Mouse (Mus musculus) natural killer cell, adult 2 months (primary cell): ENCODE measurements around the gene Plxnb1.

Experiments
- DNase-seq, 2 experiments: peaks; one replicate each; pipeline ENCODE4 v3.0.0; 2022; ENCODE audit warnings: low spot score in 2 of 2

The Plxnb1 gene

GRCm38 (mm10) chr9:109060898-109061295 lies 34.3 kb upstream of the Plxnb1 start:
- DNase-seq: no peak

DNA sequence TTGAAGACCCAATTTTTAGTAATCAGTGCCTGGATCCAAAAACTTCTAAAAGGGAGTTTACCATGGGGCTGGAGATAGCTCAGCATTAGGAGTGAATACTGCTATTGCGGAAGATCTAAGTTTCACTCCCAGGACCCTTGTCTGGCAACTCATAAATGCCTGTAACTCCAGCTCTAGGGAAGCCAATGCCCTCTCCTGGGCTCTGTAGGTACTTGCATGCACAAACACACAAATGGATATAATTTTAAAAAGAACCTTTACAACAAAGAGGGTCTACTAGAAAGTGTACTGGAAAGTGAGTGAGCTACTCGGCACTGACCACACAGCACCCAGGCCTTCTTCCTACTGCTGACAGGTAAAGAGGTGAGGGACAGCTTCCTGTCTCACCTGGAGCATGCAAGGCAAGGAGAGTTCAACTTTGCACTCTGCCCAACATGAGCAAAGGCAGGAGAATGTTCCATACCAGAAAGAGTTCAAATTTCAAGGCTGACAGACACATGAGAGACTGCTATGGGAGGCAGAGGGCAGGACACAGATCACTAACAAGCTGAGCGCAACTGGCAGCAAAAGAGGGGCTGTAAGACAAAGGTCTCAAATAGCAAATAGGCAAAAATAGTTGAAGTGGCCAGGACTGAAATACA lies 27.0 kb upstream of the Plxnb1 start:
- DNase-seq: no peak

GRCm38 (mm10) chr9:109073661-109074573 lies 21.3 kb upstream of the Plxnb1 start, which contains the start of gene Atrip:
TSS of gene Atrip (minus strand) at chr9:109074124.
- peak; percentile 75 to 83 for DNase-seq

- DNase-seq: no peak
These were observed 14.7 kb upstream of the Plxnb1 start for GRCm38 (mm10) chr9:109080516-109080915.

GRCm38 (mm10) chr9:109081749-109082123 lies 13.5 kb upstream of the Plxnb1 start:
- DNase-seq: no peak

- peak; percentile 78 to 83 for DNase-seq
These were observed 12.9 kb upstream of the Plxnb1 start, which contains the start of the genes Ccdc51 and Tma7 for GRCm38 (mm10) chr9:109082124-109082800. TSS of gene Ccdc51 (plus strand) at chr9:109082493. TSS of gene Tma7 (minus strand) at chr9:109082587.

- DNase-seq: no peak
These were observed 10.3 kb upstream of the Plxnb1 start for GRCm38 (mm10) chr9:109084922-109085321.

GRCm38 (mm10) chr9:109087987-109088386 lies 7.2 kb upstream of the Plxnb1 start:
- no peak for DNase-seq

DNA sequence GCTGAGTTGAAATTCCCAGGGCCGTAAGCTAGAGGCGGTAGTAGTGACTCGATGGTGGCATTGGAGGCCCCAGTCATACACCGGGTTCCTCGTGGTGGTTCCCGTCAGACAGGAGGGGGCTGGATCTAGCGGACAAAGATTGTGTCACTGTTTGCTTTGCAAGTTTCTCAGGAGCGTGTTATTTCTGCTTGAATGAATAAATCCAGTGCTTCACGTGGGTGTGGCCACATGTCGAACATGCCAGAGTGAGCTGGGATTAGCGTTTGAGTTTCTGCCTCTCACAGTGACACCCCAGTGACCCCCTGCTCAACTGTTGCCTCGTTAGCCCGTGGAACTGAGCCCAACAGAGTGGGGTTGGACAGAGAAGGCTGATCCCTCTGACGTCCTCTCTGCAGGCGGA lies 4.7 kb upstream of the Plxnb1 start:
- DNase-seq: no peak

- DNase-seq: no peak
These were observed 3.4 kb upstream of the Plxnb1 start for GRCm38 (mm10) chr9:109091802-109092201.

DNA sequence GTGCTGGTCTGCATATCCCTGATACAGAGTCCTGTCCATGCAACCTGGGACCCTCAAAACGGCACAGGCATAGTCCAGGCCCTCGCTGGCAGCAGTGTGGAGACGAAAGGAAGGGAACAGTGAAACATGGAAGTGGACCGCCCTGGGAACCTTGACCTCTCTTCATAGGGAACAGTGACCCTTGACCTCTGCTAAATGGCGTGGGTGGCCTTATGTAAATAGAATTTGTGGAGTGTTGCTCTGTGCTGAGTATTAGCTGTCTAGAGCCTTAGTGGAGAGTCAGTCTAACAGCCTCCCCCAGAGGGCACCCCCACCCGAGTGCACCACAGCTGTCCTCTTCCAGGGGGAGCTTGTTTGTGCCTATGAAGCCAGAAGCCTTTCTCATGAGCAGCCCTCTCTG lies 2.4 kb upstream of the Plxnb1 start:
- no peak for DNase-seq

GRCm38 (mm10) chr9:109093786-109094552 lies 1.2 kb upstream of the Plxnb1 start:
- no peak for DNase-seq

- no peak for DNase-seq
These were observed 544 bp upstream of the Plxnb1 start for GRCm38 (mm10) chr9:109094553-109095136.

DNA sequence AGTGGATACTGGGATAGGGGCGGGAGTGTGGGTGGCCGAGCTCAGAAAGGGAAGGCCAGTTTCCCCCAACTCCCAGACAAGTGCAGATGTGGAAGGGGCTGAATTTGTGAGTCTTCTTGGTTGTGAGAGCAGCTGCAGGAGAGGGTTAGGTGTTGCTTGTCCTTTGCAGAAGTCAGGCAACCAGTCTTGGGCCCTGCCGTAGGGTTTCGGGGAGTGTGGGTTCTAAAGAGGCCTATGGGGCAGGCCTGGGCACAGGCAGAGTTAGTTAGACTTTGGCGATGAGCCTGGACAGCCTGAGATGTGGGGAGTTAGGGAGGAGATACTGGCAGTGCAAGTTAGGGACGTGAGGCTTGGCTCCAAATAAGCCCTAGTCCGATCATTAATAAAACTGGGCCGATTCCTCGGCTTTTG lies 1.1 kb downstream of the Plxnb1 start:
- DNase-seq: no peak

- DNase-seq: no peak
These were observed 1.7 kb downstream of the Plxnb1 start for GRCm38 (mm10) chr9:109096856-109097255.

GRCm38 (mm10) chr9:109097291-109097690 lies 2.1 kb downstream of the Plxnb1 start:
- DNase-seq: no peak

GRCm38 (mm10) chr9:109097831-109098230 lies 2.6 kb downstream of the Plxnb1 start:
- DNase-seq: no peak

GRCm38 (mm10) chr9:109098366-109098765 lies 3.2 kb downstream of the Plxnb1 start:
- no peak for DNase-seq

DNA sequence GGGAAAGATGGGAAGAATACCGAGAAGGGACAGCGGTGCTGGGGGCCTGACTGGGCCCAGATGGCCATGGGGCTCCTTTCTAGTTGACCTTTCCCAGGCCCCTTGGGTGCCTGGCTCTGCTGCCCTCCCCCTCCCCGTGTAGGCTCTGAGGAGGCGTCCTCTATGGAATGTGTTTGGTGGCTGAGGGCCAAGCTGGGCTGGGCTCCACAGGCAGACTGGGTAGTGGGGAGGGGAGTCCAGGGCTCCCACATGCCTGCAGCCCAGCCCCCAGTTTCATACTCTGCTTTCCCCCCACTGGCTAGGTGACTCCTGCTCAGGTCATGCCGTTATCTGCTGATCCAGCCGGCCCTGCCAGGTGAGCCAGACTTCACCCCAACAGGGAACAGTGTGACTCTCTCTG lies 3.8 kb downstream of the Plxnb1 start:
- DNase-seq: no peak

DNA sequence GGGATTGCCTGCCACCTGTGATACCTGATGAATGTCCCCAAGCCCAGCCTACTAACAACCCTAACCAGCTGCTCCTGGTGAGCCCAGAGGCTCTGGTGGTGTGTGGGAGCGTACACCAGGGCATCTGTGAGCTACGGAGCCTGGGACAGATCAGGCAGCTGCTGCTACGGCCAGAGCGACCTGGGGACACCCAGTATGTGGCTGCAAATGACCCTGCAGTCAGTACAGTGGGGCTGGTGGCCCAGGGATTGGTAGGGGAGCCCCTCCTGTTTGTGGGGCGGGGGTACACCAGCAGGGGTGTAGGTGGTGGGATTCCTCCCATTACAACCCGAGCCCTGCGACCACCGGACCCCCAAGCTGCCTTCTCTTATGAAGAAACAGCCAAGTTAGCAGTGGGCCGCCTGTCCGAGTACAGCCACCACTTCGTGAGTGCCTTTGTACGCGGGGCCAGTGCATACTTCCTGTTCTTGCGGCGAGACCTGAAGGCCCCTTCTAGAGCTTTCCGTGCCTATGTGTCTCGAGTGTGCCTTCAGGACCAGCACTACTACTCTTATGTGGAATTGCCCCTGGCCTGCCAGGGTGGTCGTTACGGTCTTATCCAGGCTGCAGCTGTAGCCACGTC lies 5.2 kb downstream of the Plxnb1 start:
- DNase-seq: no peak
